Mouse (Mus musculus) left cerebral cortex, adult 8-10 months (tissue): ENCODE results near the gene Uvrag. TPM values are rescaled to one million over a fixed set of nuclear protein-coding genes. Genes with fewer than 3 reads are reported as not detected.

Experiments used
- DNase-seq, 2 experiments: peaks; one replicate each; pipeline ENCODE4 v3.0.0; 2022; ENCODE audit warnings: low spot score in 2 of 2
- total RNA-seq, 4 experiments: library from RNA; stranded (reverse); gene quantifications; 2 replicates each; pipeline ENCODE4 v1.2.4; 2022

The Uvrag gene
- total RNA-seq, 4 experiments from 2014 or later, result 53.5 to 64.9 (median 54.4) TPM

- no peak for DNase-seq
Measured at GRCm38 (mm10) chr7:99140511-99140910, 430 bp downstream of the Uvrag start.

- DNase-seq, result no peak
Measured at GRCm38 (mm10) chr7:99139841-99140491, 975 bp downstream of the Uvrag start.

GRCm38 (mm10) chr7:99137541-99137940, 3.4 kb downstream of the Uvrag start:
- DNase-seq, result no peak

GRCm38 (mm10) chr7:99136789-99137188, 4.2 kb downstream of the Uvrag start:
- no peak for DNase-seq

- no peak for DNase-seq
Measured at GRCm38 (mm10) chr7:99133811-99134402, 7.0 kb downstream of the Uvrag start.

- DNase-seq, result no peak
Measured at GRCm38 (mm10) chr7:99132597-99132996, 8.3 kb downstream of the Uvrag start.

GRCm38 (mm10) chr7:99131819-99132353, 9.1 kb downstream of the Uvrag start:
- no peak for DNase-seq

- no peak for DNase-seq
Measured at GRCm38 (mm10) chr7:99128965-99129364, 12.0 kb downstream of the Uvrag start.

- no peak for DNase-seq
Measured at GRCm38 (mm10) chr7:99128020-99128950, 12.7 kb downstream of the Uvrag start.

GRCm38 (mm10) chr7:99126057-99126456, 14.9 kb downstream of the Uvrag start:
- no peak for DNase-seq

- no peak for DNase-seq
Measured at GRCm38 (mm10) chr7:99122651-99123050, 18.3 kb downstream of the Uvrag start.

- no peak for DNase-seq
Measured at GRCm38 (mm10) chr7:99120865-99121521, 19.9 kb downstream of the Uvrag start.

GRCm38 (mm10) chr7:99120082-99120481, 20.9 kb downstream of the Uvrag start:
- DNase-seq, result no peak

GRCm38 (mm10) chr7:99116781-99117180, 24.2 kb downstream of the Uvrag start:
- DNase-seq, result no peak

- DNase-seq, result no peak
Measured at GRCm38 (mm10) chr7:99114006-99114726, 26.8 kb downstream of the Uvrag start.

GRCm38 (mm10) chr7:99107566-99107965, 33.4 kb downstream of the Uvrag start:
- no peak for DNase-seq

GRCm38 (mm10) chr7:99106714-99107270, 34.1 kb downstream of the Uvrag start:
- no peak for DNase-seq

GRCm38 (mm10) chr7:99101767-99102593, 39.0 kb downstream of the Uvrag start:
- no peak for DNase-seq

GRCm38 (mm10) chr7:99101076-99101475, 39.9 kb downstream of the Uvrag start:
- DNase-seq, result no peak
